13 mouse cellular contexts compared by ENCODE assay signal in the genomic region with DNA sequence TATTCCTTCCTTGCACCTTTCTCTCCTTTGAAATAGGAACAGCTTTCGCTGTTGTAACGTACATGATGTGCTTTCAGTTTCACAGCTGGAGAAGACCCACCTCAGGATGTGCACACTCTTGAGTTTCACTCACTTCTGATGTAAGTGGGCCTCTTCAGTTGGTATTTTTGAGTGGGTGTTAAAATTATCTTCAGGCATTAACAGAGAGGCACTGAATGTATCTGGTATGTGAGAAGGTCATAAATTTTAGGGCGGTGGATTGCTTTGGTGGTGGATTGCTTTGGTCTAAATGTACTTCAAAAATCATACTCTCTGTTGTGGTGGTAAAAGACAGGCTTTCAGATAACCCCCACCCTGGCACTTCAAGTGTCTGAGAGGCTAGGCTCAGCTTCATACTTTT. TPM values are rescaled to one million over a fixed set of nuclear protein-coding genes. Genes with fewer than 3 reads are reported as not detected.
DNase-seq lines count a peak whose midpoint lies in the region; ATAC-seq lines count a peak whose summit lies in the region.
"Had no signal": no experiment of that assay in that cellular context is flagged by ENCODE, and none has a peak within 500 bp of the region (broad histone marks: within the 10 kb centered on the region; RNA-seq: fewer than 3 reads in every experiment).

No protein-coding gene starts in this region.

- ATAC-seq in CD4-positive, CD25-positive, alpha-beta regulatory T cell, adult 4 months, result peak; percentile 76
- no peak for ATAC-seq in megakaryocyte progenitor cell, adult 5-6 weeks (replicated peaks; ENCODE audit: poor library complexity)
- ATAC-seq: forebrain, embryonic 14.5 days; Patski had no signal

- peak; percentile 10 for DNase-seq in lung, postnatal 36 days
- no peak for DNase-seq in lung, postnatal 25 days (ENCODE audit: low spot score)
- peak; percentile 64 for DNase-seq in T-cell, adult 2 months (ENCODE audit: low spot score)
- DNase-seq in thymus, postnatal 10 days (ENCODE audit: low spot score in 2 of 2), result peak; percentile 24 to 29
- no peak for DNase-seq in urinary bladder, postnatal 14 days (ENCODE audit: low spot score)
- DNase-seq: adrenal gland, postnatal 36 days; cerebellum, adult 2 months; gastrocnemius, postnatal 36 days; lung, adult 18-20 months had no signal

RNA-seq across cellular contexts. Expression of gene Dpp4, which starts 17.2 kb away (rescaled TPM):
- 100 to 1,000 TPM in 1 of 2 experiments, 10 to 100 TPM in 1; 98.3 to 101 TPM for polyA plus RNA-seq in CD4-positive, CD25-positive, alpha-beta regulatory T cell, adult 4 months (2017; shearing (Covaris generic))
- total RNA-seq in megakaryocyte progenitor cell, adult 5-6 weeks (2015), result 9.8 and 10.0 TPM in 2 replicates
- 13.8 and 16.4 TPM in 2 replicates for total RNA-seq in megakaryocyte progenitor cell, adult 5-6 weeks (2017)

Comparison
In these comparisons a context has a peak if more than half of its experiments do, and no peak if none do; other contexts are left out.
1. DNase-seq: peak in lung, postnatal 36 days (single experiment), T-cell, adult 2 months (single experiment) and thymus, postnatal 10 days (2 of 2); none in lung, postnatal 25 days (single experiment) and urinary bladder, postnatal 14 days (single experiment).